Mouse (Mus musculus) neural tube, embryonic 14.5 days (tissue): ENCODE data around the gene Nploc4. TPM values are rescaled to one million over a fixed set of nuclear protein-coding genes. Genes with fewer than 3 reads are reported as not detected.

ENCODE experiments used
- ATAC-seq: fragments of 200-750 bp; cut with Nextera tagmentation; 2 replicates; pipeline ENCODE4 v1.8.0; 2017; ENCODE audit warnings: low read depth, mild to moderate bottlenecking, moderate TSS enrichment, moderate library complexity
- H3K27ac ChIP-seq: fragments of 300-500 bp; sonication (generic); 2 replicates; pipeline ENCODE4 v1.5.1; 2014; ENCODE audit warnings: low read depth, mild to moderate bottlenecking, control low read depth, low read length, moderate library complexity, mixed read lengths
- H3K27me3 ChIP-seq: fragments of 300-500 bp; sonication (generic); 2 replicates; pipeline ENCODE4 v1.6.1; 2014; ENCODE audit warnings: low read length; ENCODE audit not compliant: control insufficient read depth, insufficient read depth
- H3K36me3 ChIP-seq: fragments of 300-500 bp; sonication (generic); 2 replicates; pipeline ENCODE4 v1.6.1; 2014; ENCODE audit warnings: low read length, mixed read lengths; ENCODE audit not compliant: control insufficient read depth, insufficient read depth
- H3K4me1 ChIP-seq: fragments of 300-500 bp; sonication (generic); 2 replicates; pipeline ENCODE4 v1.6.1; 2014; ENCODE audit warnings: low read length; ENCODE audit not compliant: control insufficient read depth, insufficient read depth
- H3K4me2 ChIP-seq: fragments of 300-500 bp; sonication (generic); 2 replicates; pipeline ENCODE4 v1.6.1; 2014; ENCODE audit warnings: mild to moderate bottlenecking, low read depth, low read length, control low read depth
- H3K4me3 ChIP-seq: fragments of 300-500 bp; sonication (generic); 2 replicates; pipeline ENCODE4 v1.5.1; 2014; ENCODE audit warnings: low read depth, low read length, control low read depth, mixed read lengths
- H3K9ac ChIP-seq: fragments of 300-500 bp; sonication (generic); replicated peaks from 2 replicates; pipeline ENCODE4 v1.6.1; 2014; ENCODE audit warnings: low read depth, mild to moderate bottlenecking, control low read depth, low read length, mixed read lengths
- H3K9me3 ChIP-seq: fragments of 300-500 bp; sonication (generic); 2 replicates; pipeline ENCODE4 v1.6.1; 2016; ENCODE audit warnings: low read length; ENCODE audit not compliant: control insufficient read depth
- WGBS: fragments of 180-500 bp; shearing (Covaris S2); extraction: QIAGEN DNeasy Blood & Tissue Kit; methylation state at CpG from one replicate; pipeline ENCODE4 v1.1.7; 2014; 5-methylcytosine and 5-hydroxymethylcytosine counted together
- polyA plus RNA-seq: library from polyadenylated mRNA; unstranded; fragments of >200 nt; fragmentation: Nextera tagmentation; extraction: Ambion mirVana; gene quantifications from 2 replicates; pipeline ENCODE4 v1.2.1, GENCODE M21; 2014

Nploc4 gene
- polyA plus RNA-seq, 1 experiment from 2014 or later: 31.1 TPM

GRCm38 (mm10) chr11:120377337-120377736 lies 60.2 kb downstream of the Nploc4 start:
- no peak overlapping the region for H3K27ac ChIP-seq
- H3K27me3 ChIP-seq: no peaks in the 10 kb centered on the region
- no peaks in the 10 kb centered on the region for H3K9me3 ChIP-seq
- peak overlapping the region; percentile 82 for H3K4me3 ChIP-seq
- peaks cover 44% of the 10 kb centered on the region for H3K36me3 ChIP-seq
- peak overlapping the region; percentile 93 for H3K4me2 ChIP-seq
- H3K4me1 ChIP-seq: peaks cover 15% of the 10 kb centered on the region
- peak overlapping the region; percentile 82 for H3K9ac ChIP-seq
- 74% methylated on average over 10 of the region's 10 CpGs for WGBS
- ATAC-seq: no peak

- no peak overlapping the region for H3K9ac ChIP-seq
- no peaks in the 10 kb centered on the region for H3K9me3 ChIP-seq
- no peak overlapping the region; the same call in 1 of the 2 replicates for H3K4me2 ChIP-seq
- no peaks in the 10 kb centered on the region for H3K27me3 ChIP-seq
- WGBS: 89% methylated on average over 17 of the region's 17 CpGs
- H3K4me1 ChIP-seq: peaks cover 15% of the 10 kb centered on the region
- no peak overlapping the region for H3K27ac ChIP-seq
- no peak for ATAC-seq
- H3K4me3 ChIP-seq: no peak overlapping the region
- H3K36me3 ChIP-seq: peaks cover 44% of the 10 kb centered on the region
Observed at GRCm38 (mm10) chr11:120376302-120377160, 61.0 kb downstream of the Nploc4 start.

GRCm38 (mm10) chr11:120375324-120375723 lies 62.2 kb downstream of the Nploc4 start:
- Histone ChIP-seq H3K27me3 (no peaks in the 10 kb centered on the region), H3K27ac (no peak overlapping the region), H3K9ac (no peak overlapping the region), H3K9me3 (no peaks in the 10 kb centered on the region), H3K36me3 (peaks cover 44% of the 10 kb centered on the region), H3K4me2 (no peak overlapping the region), H3K4me3 (no peak overlapping the region), H3K4me1 (peaks cover 15% of the 10 kb centered on the region)
- WGBS: 90% methylated on average over 10 of the region's 10 CpGs
- ATAC-seq: no peak

- peaks cover 49% of the 10 kb centered on the region for H3K36me3 ChIP-seq
- 88% methylated on average over 23 of the region's 23 CpGs for WGBS
- no peak overlapping the region for H3K27ac ChIP-seq
Observed at GRCm38 (mm10) chr11:120373820-120374586, 63.5 kb downstream of the Nploc4 start.

GRCm38 (mm10) chr11:120373025-120373424 lies 64.5 kb downstream of the Nploc4 start:
- Histone ChIP-seq H3K27ac (no peak overlapping the region), H3K9ac (no peak overlapping the region), H3K4me2 (no peak overlapping the region), H3K9me3 (no peaks in the 10 kb centered on the region), H3K36me3 (peaks cover 55% of the 10 kb centered on the region), H3K27me3 (no peaks in the 10 kb centered on the region), H3K4me1 (peaks cover 10% of the 10 kb centered on the region), H3K4me3 (no peak overlapping the region)
- no peak for ATAC-seq
- WGBS: 70% methylated on average over 13 of the region's 13 CpGs

More at GRCm38 (mm10) chr11:120373820-120374586, 63.5 kb downstream of the Nploc4 start:
- H3K9ac ChIP-seq: no peak overlapping the region
- no peaks in the 10 kb centered on the region for H3K9me3 ChIP-seq
- H3K4me2 ChIP-seq: no peak overlapping the region
- H3K4me3 ChIP-seq: no peak overlapping the region
- ATAC-seq: no peak
- H3K27me3 ChIP-seq: no peaks in the 10 kb centered on the region
- peaks cover 13% of the 10 kb centered on the region for H3K4me1 ChIP-seq

GRCm38 (mm10) chr11:120369656-120370055 lies 67.9 kb downstream of the Nploc4 start:
- no peak overlapping the region for H3K27ac ChIP-seq
- H3K4me3 ChIP-seq: no peak overlapping the region
- peaks cover 38% of the 10 kb centered on the region for H3K36me3 ChIP-seq
- no peak overlapping the region for H3K9ac ChIP-seq
- 34% methylated on average over 8 of the region's 8 CpGs for WGBS
- peak; percentile 72 for ATAC-seq
- no peak overlapping the region for H3K4me2 ChIP-seq
- no peaks in the 10 kb centered on the region for H3K9me3 ChIP-seq
- H3K4me1 ChIP-seq: peaks cover 2% of the 10 kb centered on the region; the same call in 1 of the 2 replicates
- no peaks in the 10 kb centered on the region for H3K27me3 ChIP-seq

- no peak overlapping the region for H3K27ac ChIP-seq
- H3K36me3 ChIP-seq: peaks cover 10% of the 10 kb centered on the region; the same call in 1 of the 2 replicates
- no peak overlapping the region for H3K9ac ChIP-seq
- no peak overlapping the region for H3K4me2 ChIP-seq
- no peak for ATAC-seq
- no peak overlapping the region for H3K4me3 ChIP-seq
- no peaks in the 10 kb centered on the region for H3K9me3 ChIP-seq
- WGBS: 40% methylated on average over 7 of the region's 7 CpGs
- H3K27me3 ChIP-seq: no peaks in the 10 kb centered on the region
- H3K4me1 ChIP-seq: peaks cover 2% of the 10 kb centered on the region; the same call in 1 of the 2 replicates
Observed at GRCm38 (mm10) chr11:120366443-120367027, 71.0 kb downstream of the Nploc4 start.

GRCm38 (mm10) chr11:120362891-120363290 lies 74.6 kb downstream of the Nploc4 start:
- peaks cover 19% of the 10 kb centered on the region for H3K4me1 ChIP-seq
- H3K36me3 ChIP-seq: no peaks in the 10 kb centered on the region
- no peak overlapping the region for H3K4me2 ChIP-seq
- 89% methylated on average over 6 of the region's 6 CpGs for WGBS
- no peak overlapping the region for H3K9ac ChIP-seq
- no peaks in the 10 kb centered on the region for H3K27me3 ChIP-seq
- no peak overlapping the region for H3K27ac ChIP-seq
- no peaks in the 10 kb centered on the region for H3K9me3 ChIP-seq
- ATAC-seq: no peak
- no peak overlapping the region for H3K4me3 ChIP-seq
